Mouse (Mus musculus) spleen, adult 2 months (tissue): ENCODE data around the gene Dclk1. TPM values are rescaled to one million over a fixed set of nuclear protein-coding genes. Genes with fewer than 3 reads are reported as not detected.

Experiments
- DNase-seq, 2 experiments: peaks; one replicate each; pipeline versions ENCODE4 v3.0.0 to v3.0.0-alpha.2; 2012 to 2021; ENCODE audit warnings: low spot score in 2 of 2, low read depth in 1 of 2
- H3K27ac ChIP-seq: fragments of 200-500 bp; 2 replicates; pipeline ENCODE4 v1.5.1; 2012; ENCODE audit warnings: low read length, inconsistent platforms; ENCODE audit not compliant: insufficient read depth
- H3K27me3 ChIP-seq: fragments of 200-500 bp; 2 replicates; pipeline ENCODE4 v1.6.1; 2012; ENCODE audit warnings: mild to moderate bottlenecking, moderate library complexity, low read length, inconsistent platforms; ENCODE audit not compliant: control insufficient read depth, insufficient read depth
- H3K36me3 ChIP-seq: fragments of 200-500 bp; 2 replicates; pipeline ENCODE4 v1.6.1; 2012; ENCODE audit warnings: mild to moderate bottlenecking, low read length, inconsistent platforms; ENCODE audit not compliant: control insufficient read depth, insufficient read depth
- H3K4me1 ChIP-seq: fragments of 200-500 bp; 2 replicates; pipeline ENCODE4 v1.6.1; 2011; ENCODE audit warnings: inconsistent platforms; ENCODE audit not compliant: control insufficient read depth, insufficient read depth, insufficient read length
- H3K4me3 ChIP-seq: fragments of 200-500 bp; 2 replicates; pipeline ENCODE4 v1.5.1; 2011; ENCODE audit warnings: mild to moderate bottlenecking, inconsistent platforms; ENCODE audit not compliant: insufficient read depth, insufficient read length; ENCODE audit errors: extremely low read depth
- CTCF ChIP-seq: fragments of 200-500 bp; IDR thresholded peaks from 2 replicates; pipeline ENCODE4 v1.5.1; 2011; ENCODE audit warnings: mild to moderate bottlenecking, inconsistent platforms; ENCODE audit not compliant: insufficient read depth, insufficient read length, insufficient replicate concordance; ENCODE audit errors: extremely low read depth
- POLR2A ChIP-seq: fragments of 200-500 bp; IDR thresholded peaks from 2 replicates; pipeline ENCODE4 v1.6.1; 2011; ENCODE audit warnings: low read depth, low read length, inconsistent platforms
- whole genome bisulfite sequencing: fragments of 180-500 bp; shearing (Covaris S2); methylation state at CpG from one replicate; pipeline ENCODE4 v1.1.7; 2018; 5-methylcytosine and 5-hydroxymethylcytosine counted together
- polyA plus RNA-seq: library from polyadenylated mRNA; depleted of rRNA; stranded (reverse); fragments of >200 nt; gene quantifications from 2 replicates; pipeline ENCODE4 v1.2.3, GENCODE M21; 2012

The Dclk1 gene
- polyA plus RNA-seq, 1 experiment: 3.0 TPM

- Histone ChIP-seq H3K4me1 (0 out of 2 replicates have a peak, but pooled peaks cover 2% of the 10 kb centered on the region), H3K4me3 (no peak overlapping the region)
Measured at GRCm38 (mm10) chr3:55443271-55443670, 201.1 kb downstream of the Dclk1 start.

GRCm38 (mm10) chr3:55443725-55444124, 201.6 kb downstream of the Dclk1 start:
- DNase-seq: no peak
- WGBS: 78% methylated on average over 2 of the region's 2 CpGs
- Histone ChIP-seq H3K4me1 (0 out of 2 replicates have a peak, but pooled peaks cover 2% of the 10 kb centered on the region), H3K36me3 (no peaks in the 10 kb centered on the region), H3K4me3 (no peak overlapping the region), H3K27ac (no peak overlapping the region), H3K27me3 (no peaks in the 10 kb centered on the region)
- TF ChIP-seq CTCF (no peak), POLR2A (no peak)

More at GRCm38 (mm10) chr3:55443271-55443670, 201.1 kb downstream of the Dclk1 start:
- 87% methylated on average over 8 of the region's 8 CpGs for WGBS
- Histone ChIP-seq H3K27ac (no peak overlapping the region), H3K27me3 (no peaks in the 10 kb centered on the region), H3K36me3 (no peaks in the 10 kb centered on the region)
- no peak for DNase-seq
- no peak for TF ChIP-seq CTCF
- TF ChIP-seq POLR2A: no peak

GRCm38 (mm10) chr3:55446681-55447080, 204.5 kb downstream of the Dclk1 start:
- TF ChIP-seq CTCF (no peak), POLR2A (no peak)
- WGBS: 87% methylated on average over 7 of the region's 7 CpGs

GRCm38 (mm10) chr3:55447486-55448460, 205.6 kb downstream of the Dclk1 start:
- DNase-seq: no peak
- Histone ChIP-seq H3K27ac (no peak overlapping the region), H3K4me1 (no peaks in the 10 kb centered on the region), H3K36me3 (no peaks in the 10 kb centered on the region), H3K4me3 (no peak overlapping the region), H3K27me3 (no peaks in the 10 kb centered on the region)
- 90% methylated on average over 5 of the region's 5 CpGs for WGBS
- TF ChIP-seq CTCF (no peak), POLR2A (no peak)

More at GRCm38 (mm10) chr3:55446681-55447080, 204.5 kb downstream of the Dclk1 start:
- Histone ChIP-seq H3K36me3 (no peaks in the 10 kb centered on the region), H3K27ac (no peak overlapping the region), H3K4me1 (no peaks in the 10 kb centered on the region), H3K4me3 (no peak overlapping the region), H3K27me3 (no peaks in the 10 kb centered on the region)
- no peak for DNase-seq

- 83% methylated on average over 2 of the region's 2 CpGs for WGBS
- Histone ChIP-seq H3K36me3 (no peaks in the 10 kb centered on the region), H3K4me1 (no peaks in the 10 kb centered on the region), H3K27me3 (no peaks in the 10 kb centered on the region), H3K27ac (no peak overlapping the region), H3K4me3 (no peak overlapping the region)
- no peak for DNase-seq
- TF ChIP-seq CTCF (no peak), POLR2A (no peak)
Measured at GRCm38 (mm10) chr3:55449148-55449547, 207.0 kb downstream of the Dclk1 start.

GRCm38 (mm10) chr3:55451035-55451434, 208.9 kb downstream of the Dclk1 start:
- 92% methylated on average over 14 of the region's 14 CpGs for WGBS
- H3K27ac ChIP-seq: no peak overlapping the region
- TF ChIP-seq POLR2A (no peak), CTCF (no peak)
- H3K4me3 ChIP-seq: no peak overlapping the region
- H3K36me3 ChIP-seq: no peaks in the 10 kb centered on the region
- DNase-seq: no peak
- H3K27me3 ChIP-seq: no peaks in the 10 kb centered on the region
- H3K4me1 ChIP-seq: no peaks in the 10 kb centered on the region

- H3K4me1 ChIP-seq: no peaks in the 10 kb centered on the region
- H3K27ac ChIP-seq: no peak overlapping the region
- no peak overlapping the region for H3K4me3 ChIP-seq
- H3K27me3 ChIP-seq: no peaks in the 10 kb centered on the region
- no peak for TF ChIP-seq CTCF
- no peak for TF ChIP-seq POLR2A
- WGBS: 69% methylated on average over 3 of the region's 3 CpGs
- H3K36me3 ChIP-seq: no peaks in the 10 kb centered on the region
- no peak for DNase-seq
Measured at GRCm38 (mm10) chr3:55451877-55452276, 209.7 kb downstream of the Dclk1 start.
